Mouse (Mus musculus): ENCODE data around the gene Ncoa4. TPM values are rescaled to one million over a fixed set of nuclear protein-coding genes. Genes with fewer than 3 reads are reported as not detected.
A peak's percentile ranks its signal among the peaks of the same experiment; 100 is the strongest.

Ncoa4 gene
- total and polyA plus RNA-seq, 3 experiments = 54.5 to 64.6 (median 57.9) TPM

GRCm38 (mm10) chr14:32165278-32166061 lies 5.8 kb downstream of the Ncoa4 start:
- H3K36me3 ChIP-seq (ENCODE audit: control insufficient read depth in 1 of 2, insufficient read depth in 2 of 2, low read length in 2 of 2) = peaks cover 0 to 77% of the 10 kb centered on the region in 2 experiments; a peak in 3 of 4 replicates
- no peak for TF ChIP-seq MYC (IDR thresholded peaks at IDR 0.05; ENCODE audit: low read depth, low read length)
- TF ChIP-seq UBTF (IDR thresholded peaks at IDR 0.05; ENCODE audit: borderline replicate concordance, insufficient read depth, low read depth, low read length) = 0 out of 2 replicates have a peak, but pooled peaks have one; percentile 56
- TF ChIP-seq MEF2A (IDR thresholded peaks at IDR 0.05; ENCODE audit: extremely low read depth, insufficient replicate concordance, low read depth, low read length, poor library complexity, severe bottlenecking) = no peak
- TF ChIP-seq USF2 (IDR thresholded peaks at IDR 0.05; ENCODE audit: borderline replicate concordance in 1 of 2, insufficient read depth in 1 of 2, low read depth in 1 of 2, low read length in 2 of 2) = no peak
- TF ChIP-seq POLR2AphosphoS5 (IDR thresholded peaks at IDR 0.05; ENCODE audit: borderline replicate concordance, low read depth, low read length) = peak; percentile 82; the same call in 1 of the 2 replicates
- TF ChIP-seq TCF12 (IDR thresholded peaks at IDR 0.05; ENCODE audit: low read depth, low read length) = peak; percentile 71
- peak; percentile 12; the same call in 1 of the 2 replicates for TF ChIP-seq MXI1 (IDR thresholded peaks at IDR 0.05; ENCODE audit: low read depth, low read length)
- no peak; the same call in 1 of the 2 replicates for TF ChIP-seq BHLHE40 (IDR thresholded peaks at IDR 0.05; ENCODE audit: borderline replicate concordance, low read depth, low read length)
- TF ChIP-seq SMC3 (IDR thresholded peaks at IDR 0.05; ENCODE audit: low read depth, low read length) = no peak
- TF ChIP-seq MAFK (IDR thresholded peaks at IDR 0.05; ENCODE audit: borderline replicate concordance, low read depth, low read length) = no peak
- TF ChIP-seq E2F4 (IDR thresholded peaks at IDR 0.05; ENCODE audit: borderline replicate concordance, low read depth, low read length) = no peak
- no peak for TF ChIP-seq USF1 (IDR thresholded peaks at IDR 0.05; ENCODE audit: low read depth, low read length)
- TF ChIP-seq ZC3H11A (IDR thresholded peaks at IDR 0.05; ENCODE audit: low read depth, low read length) = no peak
- TF ChIP-seq GATA1 (IDR thresholded peaks at IDR 0.05; ENCODE audit: low read depth, low read length) = no peak; the same call in 1 of the 2 replicates
- peak in 1 of 2 experiments; percentile 58; a peak in 3 of 4 replicates for TF ChIP-seq EP300 (IDR thresholded peaks at IDR 0.05; ENCODE audit: low read depth in 1 of 2, low read length in 2 of 2)
- TF ChIP-seq TAL1 (IDR thresholded peaks at IDR 0.05; ENCODE audit: low read length) = peak; percentile 22; the same call in 1 of the 2 replicates
- no peak; the same call in 1 of the 2 replicates for TF ChIP-seq POLR2AphosphoS2 (IDR thresholded peaks at IDR 0.05; ENCODE audit: low read length)
- TF ChIP-seq MAX (IDR thresholded peaks at IDR 0.05; ENCODE audit: low read length) = no peak
- TF ChIP-seq NELFE (IDR thresholded peaks at IDR 0.05; ENCODE audit: low read depth, low read length) = peak; percentile 40; the same call in 1 of the 2 replicates
- peak; percentile 43 for TF ChIP-seq ETS1 (IDR thresholded peaks at IDR 0.05; ENCODE audit: low read depth, low read length)
- peak in 1 of 3 experiments; percentile 18; a peak in 1 of 6 replicates for TF ChIP-seq CTCF (IDR thresholded peaks at IDR 0.05 in 2 of 3, conservative IDR thresholded peaks at IDR 0.05 in 1 of 3; ENCODE audit: control insufficient read depth in 1 of 3, insufficient read depth in 1 of 3, low read depth in 2 of 3, low read length in 3 of 3, poor library complexity in 1 of 3, severe bottlenecking in 1 of 3)
- TF ChIP-seq ELF1 (IDR thresholded peaks at IDR 0.05; ENCODE audit: low read depth, low read length) = no peak
- TF ChIP-seq ZKSCAN1 (IDR thresholded peaks at IDR 0.05; ENCODE audit: low read depth, low read length) = no peak
- TF ChIP-seq RCOR1 (IDR thresholded peaks at IDR 0.05; ENCODE audit: low read depth, low read length) = peak; percentile 61
- TF ChIP-seq TBP (IDR thresholded peaks at IDR 0.05; ENCODE audit: low read depth, low read length) = peak; percentile 51; the same call in 1 of the 2 replicates
- no peak for TF ChIP-seq JUND (IDR thresholded peaks at IDR 0.05; ENCODE audit: low read depth, low read length)
- TF ChIP-seq MYB (IDR thresholded peaks at IDR 0.05; ENCODE audit: low read depth, low read length) = no peak
- TF ChIP-seq SIN3A (IDR thresholded peaks at IDR 0.05; ENCODE audit: low read length) = no peak
- peak; percentile 75 for TF ChIP-seq NRF1 (IDR thresholded peaks at IDR 0.05; ENCODE audit: insufficient read depth, low read depth, low read length, poor library complexity, severe bottlenecking)
- TF ChIP-seq HCFC1 (IDR thresholded peaks at IDR 0.05; ENCODE audit: low read depth, low read length) = peak; percentile 30; the same call in 1 of the 2 replicates
- no peak for TF ChIP-seq MAZ (IDR thresholded peaks at IDR 0.05; ENCODE audit: low read depth, low read length)
- TF ChIP-seq CHD2 (IDR thresholded peaks at IDR 0.05; ENCODE audit: low read length) = peak; percentile 17; the same call in 1 of the 2 replicates
- TF ChIP-seq POLR2A (IDR thresholded peaks at IDR 0.05; ENCODE audit: control insufficient read depth in 1 of 2, insufficient read depth in 1 of 2, low read depth in 1 of 2, low read length in 2 of 2, poor library complexity in 1 of 2) = peak in 1 of 2 experiments; percentile 61; a peak in 1 of 4 replicates
- TF ChIP-seq RAD21 (IDR thresholded peaks at IDR 0.05; ENCODE audit: low read depth, low read length) = no peak
- no peak for TF ChIP-seq KAT2A (conservative IDR thresholded peaks at IDR 0.05; ENCODE audit: low read depth, low read length)

More at GRCm38 (mm10) chr14:32165278-32166061, 5.8 kb downstream of the Ncoa4 start:
- H3K9ac ChIP-seq (ENCODE audit: control insufficient read depth, low read depth, low read length, poor library complexity, severe bottlenecking) = peak overlapping the region; percentile 59
- H3K4me1 ChIP-seq (ENCODE audit: control insufficient read depth in 1 of 2, insufficient read depth in 2 of 2, low read length in 2 of 2) = peaks cover 33 to 53% of the 10 kb centered on the region in 2 experiments
- peak overlapping the region; percentile 94 for H3K27ac ChIP-seq (ENCODE audit: control insufficient read depth, low read depth, low read length)
- H3K27me3 ChIP-seq (ENCODE audit: control insufficient read depth in 1 of 2, insufficient read depth in 2 of 2, low read length in 2 of 2) = no peaks in the 10 kb centered on the region
- H3K4me3 ChIP-seq (ENCODE audit: control insufficient read depth in 1 of 2, insufficient read depth in 1 of 2, low read depth in 2 of 2, low read length in 2 of 2) = peak overlapping the region; percentile 44 to 52
- H3K79me2 ChIP-seq (ENCODE audit: control insufficient read depth, insufficient read depth, low read length, poor library complexity) = peaks cover 63% of the 10 kb centered on the region
- peak; percentile 82 for DNase-seq (ENCODE audit: low read depth, low spot score)
- H3K9me3 ChIP-seq (replicated peaks; ENCODE audit: insufficient read depth, low read length) = no peaks in the 10 kb centered on the region

Data from MEL (cell line).